Mouse (Mus musculus): Measurements from ENCODE around the gene Cfap97d2. TPM values are rescaled to one million over a fixed set of nuclear protein-coding genes. Genes with fewer than 3 reads are reported as not detected.

The Cfap97d2 gene
- total and polyA plus RNA-seq, 2 experiments from 2014 or later: not detected

GRCm38 (mm10) chr8:13667917-13668316 is 37.8 kb upstream of the Cfap97d2 start:
- TF ChIP-seq CTCF (IDR thresholded peaks at IDR 0.05; ENCODE audit: low read depth) (peak; percentile 54), EP300 (IDR thresholded peaks at IDR 0.05; ENCODE audit: low read depth) (no peak)
- ATAC-seq (ENCODE audit: insufficient read depth, low read depth): peak; percentile 39
- 59% methylated on average over 4 of the region's 4 CpGs for WGBS
- DNase-seq (ENCODE audit: low spot score): peak; percentile 54
- Histone ChIP-seq H3K4me2 (ENCODE audit: low read depth, low read length) (no peak overlapping the region), H3K4me1 (ENCODE audit: control insufficient read depth, insufficient read depth) (peaks cover 79% of the 10 kb centered on the region), H3K27ac (ENCODE audit: low read depth) (peak overlapping the region; percentile 70), H3K4me3 (ENCODE audit: low read depth, low read length) (no peak overlapping the region), H3K36me3 (replicated peaks; ENCODE audit: control insufficient read depth, insufficient read depth, low read length) (no peaks in the 10 kb centered on the region), H3K9me3 (replicated peaks; ENCODE audit: control insufficient read depth, low read length) (no peaks in the 10 kb centered on the region), H3K27me3 (ENCODE audit: control insufficient read depth, insufficient read depth, low read length) (no peaks in the 10 kb centered on the region), H3K9ac (replicated peaks; ENCODE audit: low read depth, low read length) (no peak overlapping the region)

DNA sequence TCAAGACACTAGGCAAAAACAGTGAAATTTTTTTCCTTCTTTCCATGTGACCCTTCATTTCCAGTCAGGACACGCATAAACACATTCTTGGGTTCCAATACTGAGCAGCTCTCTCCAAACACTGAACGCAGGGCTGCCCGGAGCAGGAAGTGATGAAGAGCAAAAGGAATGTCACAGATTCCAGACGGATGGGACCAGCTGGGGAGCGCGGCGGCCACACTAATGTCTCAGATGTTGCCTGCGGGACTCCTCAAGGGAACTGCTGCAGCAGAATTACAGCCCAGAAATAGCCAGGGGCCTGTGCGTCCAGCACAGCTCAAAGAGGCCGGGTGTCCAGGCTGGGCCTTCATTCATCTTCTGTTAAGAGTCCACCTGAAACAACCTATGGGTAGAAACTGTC is 37.3 kb upstream of the Cfap97d2 start:
- peak; percentile 55; the same call in 1 of the 2 replicates for ATAC-seq (ENCODE audit: insufficient read depth, low read depth)
- no peak overlapping the region for H3K9ac ChIP-seq (replicated peaks; ENCODE audit: low read depth, low read length)

DNA sequence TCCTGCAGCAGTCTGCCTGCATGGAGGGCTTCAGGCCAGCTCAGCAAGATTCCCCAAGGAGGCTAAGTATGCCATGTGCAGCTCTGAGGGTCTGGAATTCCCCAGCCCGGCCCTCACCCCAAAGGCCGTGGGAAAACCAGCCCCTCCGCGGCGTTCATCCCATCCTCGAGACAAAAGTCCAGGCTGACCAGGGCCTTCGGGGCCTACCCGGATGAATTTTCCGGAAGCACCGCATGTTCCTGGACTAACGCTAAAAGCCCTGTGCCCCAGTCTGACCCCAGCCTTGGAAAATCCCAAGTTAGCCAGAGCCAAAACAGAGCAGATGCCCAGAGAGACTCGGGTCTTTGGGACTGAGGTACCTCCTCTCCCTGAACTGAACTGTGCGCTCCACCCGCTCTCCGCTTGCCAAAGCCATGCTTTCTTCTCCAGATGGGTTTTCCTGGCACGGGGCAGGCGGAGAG is 35.6 kb upstream of the Cfap97d2 start:
- no peak for ATAC-seq (ENCODE audit: insufficient read depth, low read depth)
- no peak for DNase-seq (ENCODE audit: low spot score)
- H3K9me3 ChIP-seq (replicated peaks; ENCODE audit: control insufficient read depth, low read length): no peaks in the 10 kb centered on the region
- no peak overlapping the region for H3K4me2 ChIP-seq (ENCODE audit: low read depth, low read length)
- no peaks in the 10 kb centered on the region for H3K27me3 ChIP-seq (ENCODE audit: control insufficient read depth, insufficient read depth, low read length)
- H3K4me3 ChIP-seq (ENCODE audit: low read depth, low read length): no peak overlapping the region
- peaks cover 84% of the 10 kb centered on the region for H3K4me1 ChIP-seq (ENCODE audit: control insufficient read depth, insufficient read depth)
- peak overlapping the region; percentile 70 for H3K27ac ChIP-seq (ENCODE audit: low read depth)
- no peak overlapping the region for H3K9ac ChIP-seq (replicated peaks; ENCODE audit: low read depth, low read length)
- no peaks in the 10 kb centered on the region for H3K36me3 ChIP-seq (replicated peaks; ENCODE audit: control insufficient read depth, insufficient read depth, low read length)
- WGBS: 61% methylated on average over 17 of the region's 17 CpGs
- no peak for TF ChIP-seq EP300 (IDR thresholded peaks at IDR 0.05; ENCODE audit: low read depth)
- TF ChIP-seq CTCF (IDR thresholded peaks at IDR 0.05; ENCODE audit: low read depth): no peak

More for the DNA sequence above, 37.3 kb upstream of the Cfap97d2 start:
- 18% methylated on average over 10 of the region's 10 CpGs for WGBS
- DNase-seq (ENCODE audit: low spot score): peak; percentile 73
- Histone ChIP-seq H3K9me3 (replicated peaks; ENCODE audit: control insufficient read depth, low read length) (no peaks in the 10 kb centered on the region), H3K27ac (ENCODE audit: low read depth) (peak overlapping the region; percentile 70), H3K27me3 (ENCODE audit: control insufficient read depth, insufficient read depth, low read length) (no peaks in the 10 kb centered on the region), H3K4me3 (ENCODE audit: low read depth, low read length) (no peak overlapping the region), H3K36me3 (replicated peaks; ENCODE audit: control insufficient read depth, insufficient read depth, low read length) (no peaks in the 10 kb centered on the region), H3K4me1 (ENCODE audit: control insufficient read depth, insufficient read depth) (peaks cover 82% of the 10 kb centered on the region), H3K4me2 (ENCODE audit: low read depth, low read length) (no peak overlapping the region)
- peak; percentile 48; the same call in 1 of the 2 replicates for TF ChIP-seq EP300 (IDR thresholded peaks at IDR 0.05; ENCODE audit: low read depth)
- TF ChIP-seq CTCF (IDR thresholded peaks at IDR 0.05; ENCODE audit: low read depth): no peak

- peaks cover 80% of the 10 kb centered on the region for H3K4me1 ChIP-seq (ENCODE audit: control insufficient read depth, insufficient read depth)
- no peak overlapping the region for H3K4me2 ChIP-seq (ENCODE audit: low read depth, low read length)
- no peak for DNase-seq (ENCODE audit: low spot score)
- no peaks in the 10 kb centered on the region for H3K36me3 ChIP-seq (replicated peaks; ENCODE audit: control insufficient read depth, insufficient read depth, low read length)
- peak overlapping the region; percentile 10 for H3K27ac ChIP-seq (ENCODE audit: low read depth)
- no peak overlapping the region for H3K4me3 ChIP-seq (ENCODE audit: low read depth, low read length)
- WGBS: 63% methylated on average over 10 of the region's 10 CpGs
- TF ChIP-seq EP300 (IDR thresholded peaks at IDR 0.05; ENCODE audit: low read depth) (no peak), CTCF (IDR thresholded peaks at IDR 0.05; ENCODE audit: low read depth) (no peak)
- no peak for ATAC-seq (ENCODE audit: insufficient read depth, low read depth)
- H3K27me3 ChIP-seq (ENCODE audit: control insufficient read depth, insufficient read depth, low read length): no peaks in the 10 kb centered on the region
- no peaks in the 10 kb centered on the region for H3K9me3 ChIP-seq (replicated peaks; ENCODE audit: control insufficient read depth, low read length)
- H3K9ac ChIP-seq (replicated peaks; ENCODE audit: low read depth, low read length): no peak overlapping the region
Observed at GRCm38 (mm10) chr8:13671246-13672003, 34.3 kb upstream of the Cfap97d2 start.

- no peak for ATAC-seq (ENCODE audit: insufficient read depth, low read depth)
- DNase-seq (ENCODE audit: low spot score): no peak
- H3K4me2 ChIP-seq (ENCODE audit: low read depth, low read length): no peak overlapping the region
- no peaks in the 10 kb centered on the region for H3K9me3 ChIP-seq (replicated peaks; ENCODE audit: control insufficient read depth, low read length)
- no peaks in the 10 kb centered on the region for H3K27me3 ChIP-seq (ENCODE audit: control insufficient read depth, insufficient read depth, low read length)
- no peak overlapping the region for H3K4me3 ChIP-seq (ENCODE audit: low read depth, low read length)
- peak overlapping the region; percentile 94 for H3K27ac ChIP-seq (ENCODE audit: low read depth)
- H3K9ac ChIP-seq (replicated peaks; ENCODE audit: low read depth, low read length): no peak overlapping the region
- TF ChIP-seq EP300 (IDR thresholded peaks at IDR 0.05; ENCODE audit: low read depth) (no peak), CTCF (IDR thresholded peaks at IDR 0.05; ENCODE audit: low read depth) (peak; percentile 35; the same call in 1 of the 2 replicates)
- no peaks in the 10 kb centered on the region for H3K36me3 ChIP-seq (replicated peaks; ENCODE audit: control insufficient read depth, insufficient read depth, low read length)
- H3K4me1 ChIP-seq (ENCODE audit: control insufficient read depth, insufficient read depth): peaks cover 70% of the 10 kb centered on the region
- 53% methylated on average over 4 of the region's 4 CpGs for WGBS
Observed at GRCm38 (mm10) chr8:13673215-13673614, 32.5 kb upstream of the Cfap97d2 start.

Data from heart, postnatal 0 days (tissue).